Mouse (Mus musculus) layer of hippocampus, postnatal 14 days (tissue): ENCODE measurements around the gene Olfr1367. TPM values are rescaled to one million over a fixed set of nuclear protein-coding genes. Genes with fewer than 3 reads are reported as not detected.
"Not testable (repeated sequence)": the region's sequence is repeated elsewhere in the genome, so short reads cannot be mapped to it uniquely, and the experiment has no call there.

Source experiments
- DNase-seq, 2 experiments: peaks; one replicate each; pipeline ENCODE4 v3.0.0; 2021 to 2022; ENCODE audit warnings: low spot score in 2 of 2, mixed read lengths in 1 of 2
- microRNA-seq, 2 experiments: library from miRNA; unstranded; fragments of <30 nt; microRNA quantifications; one replicate each; pipeline ENCODE4 v1.2.0; 2021
- total RNA-seq, 2 experiments: library from RNA; stranded (reverse); gene quantifications; 2 replicates each; pipeline ENCODE4 v1.2.3; 2021

The Olfr1367 gene
- total RNA-seq, 2 experiments from 2014 or later: not detected

DNA sequence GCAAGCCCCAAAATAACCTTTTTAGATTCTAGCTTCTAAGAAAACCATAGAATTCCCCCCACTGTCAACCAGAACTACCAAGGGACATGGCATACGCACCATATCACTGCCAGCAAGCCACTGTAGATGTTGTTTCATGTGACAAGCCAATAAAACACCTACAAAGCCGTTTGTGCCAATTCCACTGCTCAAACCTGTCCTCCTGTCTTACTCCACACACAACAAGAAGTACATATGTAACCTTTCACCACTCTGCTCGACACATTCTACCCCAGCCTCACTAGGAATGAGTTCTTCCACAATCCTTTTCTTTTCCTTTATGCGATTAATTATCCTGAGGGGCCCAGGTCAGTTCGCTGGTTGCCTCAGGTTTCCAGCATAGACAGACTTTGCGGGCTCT is 48.9 kb downstream of the Olfr1367 start:
- no peak for DNase-seq

DNA sequence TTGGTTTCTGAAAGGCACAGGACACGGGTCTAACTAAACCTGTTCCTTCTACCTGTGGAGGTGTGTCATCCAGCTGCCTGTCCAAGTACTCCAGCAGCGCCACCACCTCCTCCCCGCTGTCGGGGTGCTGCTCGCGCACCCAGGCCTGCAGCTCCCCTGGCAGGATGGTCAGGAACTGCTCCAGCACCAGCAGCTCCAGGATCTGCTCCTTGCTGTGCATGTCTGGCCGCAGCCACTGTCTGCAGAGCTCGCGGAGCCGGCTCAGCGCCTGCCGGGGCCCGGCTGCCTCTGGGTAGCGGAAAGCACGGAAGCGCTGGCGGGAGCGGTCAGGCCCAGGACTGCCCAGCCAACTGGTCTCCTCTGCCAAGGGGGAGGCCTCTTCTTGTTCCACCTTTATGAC is 49.3 kb downstream of the Olfr1367 start:
- not testable (repeated sequence) for DNase-seq

DNA sequence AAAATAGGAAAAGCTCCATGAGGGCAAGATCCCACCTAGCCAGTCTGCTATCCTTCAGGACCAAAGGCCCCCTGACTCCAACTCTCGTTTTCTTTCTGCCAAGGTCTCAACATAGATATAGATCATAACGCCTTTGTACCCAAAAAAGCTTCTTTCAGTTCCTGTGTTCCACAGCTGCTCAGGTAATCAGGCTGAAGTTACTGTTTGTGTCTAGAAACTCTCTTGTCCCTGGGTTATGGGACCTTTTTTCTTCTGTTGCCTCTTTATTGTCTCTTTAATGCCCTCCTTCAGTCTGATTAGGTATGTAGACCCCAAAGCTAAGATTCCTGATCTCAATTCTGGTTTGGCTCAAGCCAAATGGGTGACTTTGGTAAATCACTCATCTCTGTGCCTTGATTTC is 50.8 kb downstream of the Olfr1367 start:
- no peak for DNase-seq

Small RNA genes within 50 kb of the gene (microRNA-seq; reads per million reads assigned to microRNA genes)
- 0 to 1.6 reads per million in 2 experiments for gene Mir6942

Other genes with a start within 250 kb of the Olfr1367 start
- not detected for gene Olfr1369-ps1, start 235.4 kb upstream of the Olfr1367 start, total RNA-seq
- not detected for gene Olfr263, start 217.3 kb upstream of the Olfr1367 start, total RNA-seq
- gene Olfr1368, start 201.0 kb upstream of the Olfr1367 start, total RNA-seq: not detected
- 10 to 100 TPM; 35.5 to 40.3 TPM for gene Trim27, start 167.5 kb upstream of the Olfr1367 start, total RNA-seq
- not detected for gene Gpx5, start 54.2 kb upstream of the Olfr1367 start, total RNA-seq
- not detected for gene Gpx6, start 34.8 kb upstream of the Olfr1367 start, total RNA-seq
- 1 to 10 TPM; 8.3 to 9.0 TPM for gene Zscan12, start 15.9 kb downstream of the Olfr1367 start, total RNA-seq
- 10 to 100 TPM; 37.5 to 37.6 TPM for gene Zkscan3, start 55.8 kb downstream of the Olfr1367 start, total RNA-seq
- gene Pgbd1, start 94.1 kb downstream of the Olfr1367 start, total RNA-seq: 1 to 10 TPM; 1.3 TPM
- gene Zscan26, start 106.8 kb downstream of the Olfr1367 start, total RNA-seq: 10 to 100 TPM; 33.9 to 35.6 TPM
- gene Nkapl, start 121.6 kb downstream of the Olfr1367 start, total RNA-seq: under 1 TPM; 0.69 to 0.74 TPM
- 1 to 10 TPM; 6.7 to 7.7 TPM for gene Zkscan4, start 132.0 kb downstream of the Olfr1367 start, total RNA-seq
- gene Gm10065, start 132.5 kb downstream of the Olfr1367 start, total RNA-seq: not detected
- 10 to 100 TPM; 15.9 to 17.4 TPM for gene AK157302, start 148.3 kb downstream of the Olfr1367 start, total RNA-seq
- 10 to 100 TPM; 64.8 to 76.7 TPM for gene Gm11273, start 154.5 kb downstream of the Olfr1367 start, total RNA-seq
- gene Zkscan8, start 184.2 kb downstream of the Olfr1367 start, total RNA-seq: 10 to 100 TPM; 16.2 to 16.9 TPM
- not detected for gene Olfr1366, start 195.9 kb downstream of the Olfr1367 start, total RNA-seq
- gene Olfr1535, start 213.0 kb downstream of the Olfr1367 start, total RNA-seq: not detected
- gene Olfr1364, start 234.8 kb downstream of the Olfr1367 start, total RNA-seq: not detected